Mouse (Mus musculus) MEL-GATA-1-ER (cell line): Measurements from ENCODE around the gene Dpm2.

ENCODE experiments used
- DNase-seq: peaks from one replicate; pipeline ENCODE4 v3.0.0-alpha.2; 2012; ENCODE audit warnings: low read depth; ENCODE audit errors: extremely low read depth

Dpm2 gene

GRCm38 (mm10) chr2:32546951-32547350, 23.7 kb upstream of the Dpm2 start:
- DNase-seq = no peak

- DNase-seq = no peak
Observed at GRCm38 (mm10) chr2:32547380-32547779, 23.3 kb upstream of the Dpm2 start.

- no peak for DNase-seq
Observed at GRCm38 (mm10) chr2:32547964-32548739, 22.5 kb upstream of the Dpm2 start.

GRCm38 (mm10) chr2:32549171-32549570, 21.5 kb upstream of the Dpm2 start:
- DNase-seq = no peak

GRCm38 (mm10) chr2:32549764-32550163, 20.9 kb upstream of the Dpm2 start:
- DNase-seq = no peak

- no peak for DNase-seq
Observed at GRCm38 (mm10) chr2:32551236-32551635, 19.4 kb upstream of the Dpm2 start.

GRCm38 (mm10) chr2:32553592-32554148, 17.0 kb upstream of the Dpm2 start:
- no peak for DNase-seq

GRCm38 (mm10) chr2:32555484-32555883, 15.2 kb upstream of the Dpm2 start:
- no peak for DNase-seq

- no peak for DNase-seq
Observed at GRCm38 (mm10) chr2:32556019-32556418, 14.6 kb upstream of the Dpm2 start.

- DNase-seq = no peak
Observed at GRCm38 (mm10) chr2:32559570-32559969, 11.1 kb upstream of the Dpm2 start.

GRCm38 (mm10) chr2:32566536-32567063, 4.1 kb upstream of the Dpm2 start:
- no peak for DNase-seq

- DNase-seq = no peak
Observed at GRCm38 (mm10) chr2:32568149-32568548, 2.5 kb upstream of the Dpm2 start.

GRCm38 (mm10) chr2:32568941-32569340, 1.7 kb upstream of the Dpm2 start:
- DNase-seq = no peak

GRCm38 (mm10) chr2:32572196-32572595, 1.5 kb downstream of the Dpm2 start:
- DNase-seq = no peak

- no peak for DNase-seq
Observed at GRCm38 (mm10) chr2:32574497-32574896, 3.8 kb downstream of the Dpm2 start, which contains the start of gene Pip5kl1. Gene Pip5kl1, plus strand, starts transcription at chr2:32574797.

GRCm38 (mm10) chr2:32574901-32575585, 4.4 kb downstream of the Dpm2 start:
- no peak for DNase-seq

- no peak for DNase-seq
Observed at GRCm38 (mm10) chr2:32575586-32576160, 5.0 kb downstream of the Dpm2 start, which contains the start of gene 9430097D07Rik. Gene 9430097D07Rik, minus strand, starts transcription at chr2:32575684.

GRCm38 (mm10) chr2:32576532-32576931, 5.9 kb downstream of the Dpm2 start:
- no peak for DNase-seq

GRCm38 (mm10) chr2:32578146-32579046, 7.7 kb downstream of the Dpm2 start:
- no peak for DNase-seq

GRCm38 (mm10) chr2:32581450-32582095, 10.9 kb downstream of the Dpm2 start:
- DNase-seq = peak; percentile 90
